Mouse (Mus musculus) spleen, adult 2 months (tissue): ENCODE measurements around the gene Ephb1.

Experiments used
- CTCF ChIP-seq: fragments of 200-500 bp; IDR thresholded peaks from 2 replicates; pipeline ENCODE4 v1.5.1; 2011; ENCODE audit warnings: mild to moderate bottlenecking, inconsistent platforms; ENCODE audit not compliant: insufficient read depth, insufficient read length, insufficient replicate concordance; ENCODE audit errors: extremely low read depth
- POLR2A ChIP-seq: fragments of 200-500 bp; IDR thresholded peaks from 2 replicates; pipeline ENCODE4 v1.6.1; 2011; ENCODE audit warnings: low read depth, low read length, inconsistent platforms

DNA sequence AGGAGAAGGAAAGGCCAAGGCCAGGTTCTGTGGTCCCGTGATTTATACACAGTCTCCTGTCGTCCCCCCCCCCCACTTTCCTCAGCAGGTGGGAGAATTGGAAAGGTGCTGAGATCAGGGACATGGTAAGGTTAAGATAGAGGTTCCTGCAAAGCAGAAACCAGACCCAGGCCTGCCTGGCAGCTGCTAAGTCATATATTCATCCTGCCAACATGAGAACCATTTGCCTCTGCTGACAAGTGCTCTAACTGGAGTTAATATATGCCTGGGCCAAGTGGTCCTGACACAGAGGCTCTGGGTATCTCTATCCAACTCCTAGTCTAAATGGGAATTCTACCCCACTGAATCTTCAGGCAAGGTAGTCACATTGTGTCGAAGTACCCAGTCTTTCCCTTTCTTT is 57.3 kb downstream of the Ephb1 start:
- no peak for TF ChIP-seq CTCF
- no peak for TF ChIP-seq POLR2A
